Mouse (Mus musculus): Measurements from ENCODE around the gene Elmo2.

The Elmo2 gene

DNA sequence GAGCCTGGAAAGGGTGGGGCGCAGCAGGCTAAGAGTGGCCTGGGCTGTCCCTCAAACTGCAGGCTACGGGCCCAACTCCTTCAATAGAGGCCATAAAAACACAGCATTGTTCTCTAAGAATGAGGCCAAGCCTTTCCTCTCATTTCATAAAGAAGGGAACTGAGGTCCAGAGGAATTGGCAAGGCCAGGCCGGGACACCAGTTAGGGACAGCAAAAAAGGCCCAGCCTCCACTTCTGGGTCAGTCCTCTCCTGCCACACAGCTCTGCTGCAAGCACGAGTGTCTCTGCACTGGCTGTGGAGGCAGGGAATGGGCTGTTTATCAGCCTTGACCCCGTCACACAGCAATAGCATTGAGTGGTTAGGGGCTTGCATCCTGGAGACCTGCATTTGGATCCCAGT lies 2.8 kb downstream of the Elmo2 start:
- DNase-seq (ENCODE audit: low read depth): no peak

DNA sequence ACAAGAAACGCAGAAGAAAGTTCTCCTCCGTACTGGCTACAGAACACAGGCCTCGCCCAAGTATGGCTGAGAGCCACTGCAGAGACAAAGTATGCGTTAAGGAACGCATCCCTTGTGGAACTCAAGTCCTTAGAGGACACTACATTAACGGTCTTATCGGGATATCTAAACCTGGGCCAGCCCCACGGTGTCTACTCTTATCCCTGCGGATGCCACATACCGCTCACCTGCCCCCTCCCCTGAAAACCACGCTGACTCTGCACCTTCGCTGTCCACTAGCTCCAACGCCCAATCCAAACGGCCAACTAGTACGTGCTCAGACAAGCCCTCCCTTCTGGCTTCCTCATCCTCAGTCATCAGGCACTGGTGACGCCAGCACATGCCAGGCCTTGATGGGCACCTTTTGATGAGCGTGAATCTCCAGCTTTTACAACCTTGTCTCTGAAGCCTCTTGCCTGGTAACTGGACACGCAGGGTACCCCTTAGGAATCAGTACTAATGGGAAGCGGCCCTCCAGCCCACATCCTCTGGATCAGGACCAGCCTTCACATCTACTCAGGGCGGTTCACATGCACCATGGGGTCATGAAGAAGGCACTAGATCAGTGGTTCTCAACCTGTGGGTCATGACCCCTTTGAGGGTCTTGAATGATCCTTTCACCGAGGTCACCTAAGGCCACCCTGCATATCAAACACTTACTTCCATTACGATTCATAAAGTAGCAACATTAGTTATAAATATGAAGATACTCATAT lies 4.1 kb downstream of the Elmo2 start:
- no peak for DNase-seq (ENCODE audit: low read depth)

DNA sequence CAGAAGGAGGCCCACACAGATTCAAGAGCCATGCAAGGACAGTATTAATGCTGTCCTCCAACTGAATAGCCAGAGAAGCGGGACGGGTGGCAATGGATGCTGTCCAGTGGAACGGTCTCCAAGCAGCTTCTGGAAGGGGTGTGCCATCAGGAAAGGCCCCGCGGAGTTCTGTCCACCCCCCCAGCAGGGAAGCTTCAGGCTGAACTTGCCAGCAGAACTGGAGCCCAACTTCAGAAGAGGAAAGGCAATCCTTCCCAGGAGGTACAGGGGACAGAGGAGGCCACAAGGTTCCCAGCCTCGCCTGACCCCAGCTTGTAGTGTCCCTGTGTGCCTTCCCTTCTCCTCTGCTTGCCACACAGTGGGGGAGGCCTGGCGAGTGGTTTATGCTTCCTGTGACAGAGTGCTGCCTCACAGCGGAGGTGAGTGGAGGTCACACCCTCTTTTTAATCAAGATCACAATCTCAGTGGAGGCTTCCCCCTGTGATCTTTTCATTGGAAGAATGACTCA lies 4.8 kb downstream of the Elmo2 start:
- no peak for DNase-seq (ENCODE audit: low read depth)

DNA sequence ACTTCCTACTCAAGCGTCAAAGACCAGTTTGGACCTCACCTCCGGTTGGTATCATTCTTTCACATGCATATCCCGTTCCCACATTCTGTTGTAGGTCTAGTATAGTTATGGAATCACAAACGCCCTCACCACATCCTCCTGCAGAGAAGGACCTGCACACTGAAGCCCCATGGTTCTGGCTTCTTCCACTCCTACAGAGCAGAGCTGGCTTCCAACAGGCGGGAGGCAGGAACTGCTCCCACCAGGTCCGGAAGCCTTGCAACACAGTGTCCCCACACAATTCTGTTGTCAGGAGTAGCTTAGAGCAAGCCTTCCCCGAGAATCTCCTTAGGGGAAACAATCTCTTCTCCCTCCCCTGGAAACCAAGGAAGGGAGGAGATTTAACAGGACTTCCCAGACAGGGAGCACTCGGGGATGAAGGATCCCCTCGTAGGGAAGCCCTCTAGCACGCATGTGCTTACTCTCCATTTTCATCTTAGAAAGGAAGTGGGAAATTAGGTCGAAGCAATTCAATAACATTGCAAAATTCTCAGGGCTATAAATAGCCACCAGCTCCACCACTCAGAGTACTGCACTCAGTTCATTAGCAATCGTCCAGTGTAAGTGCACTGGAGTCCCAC lies 5.6 kb downstream of the Elmo2 start:
- DNase-seq (ENCODE audit: low read depth): no peak

DNA sequence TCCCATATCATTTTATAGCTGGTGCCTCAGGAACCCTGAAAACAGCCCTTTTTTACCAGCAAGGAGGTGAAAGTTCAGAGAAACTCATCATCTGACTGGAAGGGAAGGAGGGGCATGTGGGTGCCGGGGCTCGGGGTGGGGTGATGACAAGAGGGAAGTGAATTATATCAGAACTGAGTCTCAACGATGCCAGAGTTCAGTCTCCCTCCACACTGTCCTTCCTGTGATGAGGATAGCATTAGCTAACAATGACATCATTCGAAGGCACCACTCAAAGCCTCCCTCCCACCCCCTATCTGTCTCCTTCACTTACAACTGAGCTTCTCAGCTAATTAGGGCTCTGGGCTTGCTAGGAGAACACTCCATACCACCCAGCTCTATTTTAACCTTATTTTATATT lies 6.8 kb downstream of the Elmo2 start:
- DNase-seq (ENCODE audit: low read depth): no peak

DNA sequence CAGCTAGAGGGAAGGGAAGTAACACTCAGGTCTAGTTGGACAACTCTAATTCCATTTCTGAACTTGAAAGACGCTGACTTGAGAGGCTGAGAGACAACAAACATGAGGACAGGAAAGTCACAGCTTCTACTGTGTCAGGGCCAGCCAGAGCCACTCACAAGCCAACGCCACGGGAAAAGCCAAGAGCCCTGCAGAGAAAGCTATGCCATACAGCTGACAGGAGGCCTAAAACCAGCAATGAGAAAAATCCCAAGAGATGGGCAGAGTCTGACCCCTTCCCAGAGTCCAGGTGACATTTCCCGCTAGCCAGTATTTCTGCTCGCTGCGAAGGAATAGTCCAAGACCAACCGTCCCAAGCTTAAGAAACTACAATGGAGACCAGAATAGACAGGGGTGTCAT lies 7.3 kb downstream of the Elmo2 start:
- no peak for DNase-seq (ENCODE audit: low read depth)

DNA sequence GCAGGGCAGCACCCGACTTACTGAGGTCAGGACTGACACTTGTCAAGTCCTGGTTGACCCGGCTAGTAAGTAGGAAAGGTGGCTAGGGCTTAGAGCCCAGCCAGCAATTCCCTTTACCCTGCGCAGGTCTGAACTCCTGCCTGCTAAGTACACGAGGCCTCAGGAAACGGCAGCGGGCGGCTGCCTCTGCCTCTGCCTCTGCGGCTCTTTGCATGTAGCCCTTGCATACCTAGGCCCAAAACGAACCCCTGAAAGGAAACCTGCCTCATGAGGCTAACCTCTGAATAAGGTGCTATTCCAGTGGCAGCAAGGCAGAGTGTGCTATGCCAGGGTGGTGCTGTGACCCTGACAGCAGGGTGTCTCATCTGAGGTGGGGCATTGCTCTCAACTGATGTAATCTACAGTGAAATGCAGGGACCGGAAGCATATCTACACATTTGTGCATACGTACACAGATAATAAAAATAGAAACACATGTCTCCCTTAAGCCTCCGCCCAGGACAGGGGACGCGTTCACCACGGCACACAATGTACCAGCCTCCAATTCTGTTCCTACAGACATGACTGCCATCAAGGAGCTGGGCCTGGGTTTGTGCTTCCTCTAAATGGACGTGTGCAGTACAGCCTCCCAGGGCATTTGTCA lies 8.5 kb downstream of the Elmo2 start:
- DNase-seq (ENCODE audit: low read depth): no peak

DNA sequence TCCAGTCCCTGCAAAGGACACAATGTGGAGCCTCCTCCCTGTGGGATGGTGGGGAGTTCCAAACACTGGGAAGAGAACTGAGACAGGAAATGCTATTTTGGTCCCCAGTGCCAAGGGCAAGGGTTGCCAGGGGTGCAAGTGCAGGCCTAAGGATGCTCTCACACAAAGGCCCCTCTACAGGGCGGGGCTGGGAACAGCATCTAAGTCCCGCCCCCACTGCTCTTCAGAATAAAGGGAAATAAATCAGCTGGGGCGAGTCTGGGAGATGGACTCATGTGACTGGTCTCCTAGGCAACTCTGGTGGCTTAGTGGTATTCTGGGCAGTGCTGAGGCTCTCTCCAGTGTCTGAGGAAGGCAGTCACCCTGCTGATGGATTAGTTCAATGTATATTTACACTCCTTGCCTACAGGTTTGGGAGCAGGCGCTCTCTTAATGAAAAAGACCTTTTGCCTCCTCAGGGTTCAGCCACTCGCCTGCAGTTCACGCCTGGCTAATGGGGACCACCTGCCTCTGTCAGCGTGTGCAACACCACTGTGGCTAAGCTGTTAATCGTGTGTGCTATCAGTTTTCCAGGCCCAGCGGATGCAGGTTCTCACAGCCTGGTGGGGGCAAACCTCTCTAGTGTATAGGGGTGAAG lies 9.3 kb downstream of the Elmo2 start:
- DNase-seq (ENCODE audit: low read depth): no peak

DNA sequence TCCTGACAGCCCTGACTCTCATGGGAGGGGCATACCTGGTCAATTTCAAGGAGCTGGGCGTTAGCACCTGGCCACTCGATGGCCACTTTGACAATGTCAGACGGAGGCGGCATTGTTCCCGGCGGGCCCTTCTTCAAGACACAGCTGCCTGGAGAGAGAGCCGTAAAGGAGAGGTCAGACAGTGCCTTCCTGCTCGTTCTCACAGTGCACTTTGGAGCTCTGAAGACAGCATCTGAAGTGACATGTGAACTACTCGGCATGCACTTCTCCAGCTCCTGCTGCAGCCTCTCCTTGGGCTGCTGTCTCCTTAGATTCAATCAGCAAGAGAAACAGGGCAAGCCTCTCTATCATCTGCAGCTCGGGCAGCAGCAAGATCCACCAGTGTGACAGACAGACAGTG lies 10.1 kb downstream of the Elmo2 start:
- no peak for DNase-seq (ENCODE audit: low read depth)

DNA sequence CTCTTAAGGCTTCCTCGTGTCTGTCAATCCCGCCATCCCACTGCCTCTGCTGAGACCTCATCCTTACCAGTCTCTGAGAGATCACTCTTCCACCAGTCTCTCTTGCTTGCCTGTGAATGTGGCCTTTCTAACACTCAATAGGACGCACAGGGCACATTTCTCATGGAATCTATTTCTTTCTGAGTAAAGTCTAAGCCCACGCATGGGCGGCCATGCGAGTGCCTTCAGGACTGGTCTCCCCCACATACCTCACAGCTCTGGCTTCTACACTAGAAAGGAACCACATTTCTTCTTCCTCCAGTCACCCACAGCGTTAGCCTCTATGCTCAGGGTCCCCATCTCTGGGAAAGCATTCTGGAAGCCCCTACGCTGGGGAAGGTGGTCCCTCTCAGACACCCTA lies 12.1 kb downstream of the Elmo2 start:
- DNase-seq (ENCODE audit: low read depth): no peak

DNA sequence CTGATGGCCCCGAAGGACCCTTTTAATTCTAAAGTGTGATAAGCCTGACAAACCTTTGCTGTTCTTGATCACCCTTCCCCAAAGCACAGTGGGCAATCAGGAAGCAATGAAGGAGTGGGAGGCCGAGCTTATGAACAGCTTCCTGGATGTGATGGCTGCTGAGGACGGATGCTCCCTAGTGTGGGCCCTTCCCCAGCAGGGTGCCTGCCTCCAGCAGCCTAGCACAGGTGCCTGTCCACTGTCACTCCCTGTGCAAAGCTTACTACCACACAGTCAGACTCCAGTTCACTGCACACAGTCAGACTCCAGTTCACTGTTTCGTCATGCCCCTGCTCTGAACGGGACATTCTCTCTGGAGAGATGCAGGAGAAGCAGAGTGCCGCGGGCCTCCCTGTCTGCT lies 13.9 kb downstream of the Elmo2 start:
- no peak for DNase-seq (ENCODE audit: low read depth)

DNA sequence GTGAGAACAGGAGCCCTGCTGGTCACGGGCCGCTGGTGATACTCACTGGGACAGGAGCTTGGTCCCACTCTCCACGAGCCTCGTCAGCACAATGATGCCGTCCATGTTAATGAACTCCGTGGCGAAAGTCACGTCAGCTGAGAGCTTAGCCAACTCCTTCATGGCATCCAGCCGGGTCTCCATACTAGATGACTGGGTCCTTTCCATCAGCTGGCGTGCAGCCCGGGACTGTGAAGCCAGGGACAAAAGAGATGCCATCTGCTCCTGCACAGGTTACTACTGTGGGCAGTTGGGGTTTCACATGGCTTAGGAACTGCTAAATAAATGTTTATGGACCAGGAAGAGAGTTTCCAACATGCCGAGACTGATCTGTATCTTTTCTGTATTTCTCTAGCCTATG lies 14.7 kb downstream of the Elmo2 start:
- DNase-seq (ENCODE audit: low read depth): no peak

DNA sequence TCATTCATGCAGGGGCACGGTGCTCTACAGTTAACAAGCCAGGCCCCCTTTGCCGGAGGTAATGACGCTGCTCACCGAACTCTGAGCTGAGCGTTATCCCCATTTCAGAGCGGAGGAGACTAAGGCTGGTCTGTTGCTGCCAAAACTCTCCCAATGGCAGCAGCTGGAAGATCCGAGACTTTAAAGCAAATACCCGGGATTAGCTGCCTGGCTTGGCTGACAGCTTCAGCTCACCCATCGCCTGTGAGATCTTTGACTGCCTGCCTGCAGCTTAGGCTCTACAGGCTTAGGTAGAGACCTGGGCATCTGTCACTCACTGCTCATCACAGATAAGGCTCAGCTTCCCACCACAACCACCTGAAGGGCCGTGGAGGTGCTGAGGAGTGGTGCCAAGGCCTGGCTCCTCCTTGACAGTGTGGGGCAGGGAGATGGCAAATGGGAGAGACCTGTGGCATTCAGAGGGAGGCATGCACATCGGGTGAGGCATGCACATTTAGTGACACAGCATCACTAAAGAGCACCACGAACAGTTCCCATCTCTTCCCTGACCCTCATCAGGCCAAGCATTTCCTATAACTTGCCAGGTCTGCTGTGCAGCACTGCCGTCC lies 15.4 kb downstream of the Elmo2 start:
- no peak for DNase-seq (ENCODE audit: low read depth)

DNA sequence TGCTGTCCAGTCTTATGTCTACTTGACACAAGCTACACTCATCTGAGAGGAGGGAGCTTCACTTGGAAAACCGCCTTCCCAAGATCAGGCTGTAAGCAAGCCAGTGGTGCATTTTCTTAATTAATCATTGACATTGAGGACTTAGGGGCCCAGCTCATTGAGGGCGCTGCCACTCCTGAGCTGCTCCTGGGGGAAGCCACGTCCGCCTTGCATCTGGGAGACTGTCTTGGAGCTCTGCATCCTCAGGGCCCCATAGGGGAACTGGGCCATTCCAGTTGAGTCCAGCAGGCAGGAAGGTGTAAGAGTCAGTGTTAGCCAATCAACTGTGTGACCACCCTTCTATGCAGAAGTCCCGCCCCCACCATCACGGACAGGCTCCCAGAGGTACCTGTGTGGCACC lies 18.5 kb downstream of the Elmo2 start:
- no peak for DNase-seq (ENCODE audit: low read depth)

DNA sequence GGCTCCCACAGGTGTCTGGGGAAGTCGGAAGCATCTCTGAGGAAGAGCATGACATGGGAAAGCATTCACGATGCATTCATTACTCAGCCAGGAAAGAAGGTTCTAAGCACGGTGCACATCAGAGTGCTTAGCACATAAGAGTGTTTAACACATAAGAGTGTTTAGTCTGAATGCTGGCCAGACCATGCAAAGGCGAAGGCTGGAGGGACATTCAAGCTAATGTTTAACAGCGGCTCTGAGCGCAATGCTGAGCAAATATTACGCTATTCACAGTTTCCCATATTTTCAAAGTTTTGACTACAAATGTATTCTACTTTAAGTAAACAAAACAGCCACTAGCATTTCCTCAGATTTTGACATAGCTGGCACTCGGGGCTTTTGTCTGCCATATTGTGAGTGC lies 20.8 kb downstream of the Elmo2 start:
- no peak for DNase-seq (ENCODE audit: low read depth)

DNA sequence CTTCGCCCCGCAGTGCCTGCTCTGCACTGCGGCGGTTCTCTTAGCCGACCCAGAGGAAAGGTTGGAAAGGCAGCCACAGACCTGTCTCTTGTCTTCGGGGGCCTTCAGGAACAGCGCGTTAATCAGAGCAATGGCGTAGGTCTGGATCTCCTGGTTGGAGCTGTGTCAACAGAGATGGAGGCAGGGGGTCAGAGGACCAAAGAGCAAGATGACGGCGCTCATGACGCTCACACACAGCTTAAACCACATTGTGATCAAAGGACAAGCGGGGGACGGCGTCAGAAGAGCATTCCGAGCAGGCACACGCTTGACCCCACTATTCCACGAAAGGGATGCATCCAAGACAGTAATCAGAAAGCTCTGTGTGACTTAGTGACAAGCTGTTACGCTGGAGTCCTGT lies 21.5 kb downstream of the Elmo2 start:
- DNase-seq (ENCODE audit: low read depth): no peak

DNA sequence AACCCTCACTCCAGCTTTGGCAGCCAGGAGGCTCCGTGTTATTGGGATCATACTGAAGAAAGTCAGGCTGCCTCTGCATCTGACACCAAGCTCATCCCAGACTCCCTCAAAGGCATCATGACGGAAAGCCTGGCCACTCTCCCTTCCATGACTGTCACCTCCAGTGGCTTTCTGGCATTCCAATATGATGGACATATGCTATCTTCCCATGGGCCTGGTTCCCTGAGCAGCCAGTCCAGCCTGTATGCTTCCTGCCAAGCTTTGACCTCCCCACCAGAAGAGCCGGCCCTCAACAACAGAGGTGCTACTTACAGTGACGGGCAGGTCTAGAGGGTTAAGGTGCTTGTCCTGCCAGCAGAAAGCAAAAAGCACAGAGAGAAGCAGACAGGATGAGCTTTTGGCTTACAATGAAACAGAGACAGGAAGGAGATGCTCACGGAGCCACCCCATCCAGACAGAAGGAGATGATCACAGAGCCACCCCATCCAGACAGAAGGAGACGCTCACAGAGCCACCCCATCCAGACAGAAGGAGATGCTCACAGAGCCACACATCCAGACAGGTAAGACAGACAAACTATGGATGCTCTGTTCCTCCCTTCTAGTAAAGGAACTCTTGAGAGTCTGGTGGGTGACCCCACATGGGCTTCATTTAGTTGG lies 22.8 kb downstream of the Elmo2 start:
- no peak for DNase-seq (ENCODE audit: low read depth)

DNA sequence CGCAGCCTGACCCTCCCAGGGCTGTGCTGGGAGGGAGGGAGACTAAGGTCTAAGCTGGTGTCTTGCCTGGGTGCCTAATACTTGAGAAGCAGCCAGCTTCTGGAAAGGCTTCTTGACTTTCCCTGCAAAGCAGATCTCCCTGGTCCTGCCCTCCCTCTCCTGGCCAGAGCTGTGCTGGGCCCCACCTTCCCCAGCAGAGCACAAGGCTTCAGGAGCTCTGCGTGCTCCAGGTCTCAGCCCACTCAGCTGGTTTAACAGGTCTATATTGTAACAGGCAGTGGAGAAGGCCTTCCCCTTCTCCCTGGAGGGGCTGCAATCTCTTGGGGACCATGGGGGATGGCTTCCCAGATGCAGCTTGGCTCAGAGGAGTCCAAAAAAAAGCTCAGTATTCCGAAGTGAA lies 24.9 kb downstream of the Elmo2 start:
- no peak for DNase-seq (ENCODE audit: low read depth)

DNA sequence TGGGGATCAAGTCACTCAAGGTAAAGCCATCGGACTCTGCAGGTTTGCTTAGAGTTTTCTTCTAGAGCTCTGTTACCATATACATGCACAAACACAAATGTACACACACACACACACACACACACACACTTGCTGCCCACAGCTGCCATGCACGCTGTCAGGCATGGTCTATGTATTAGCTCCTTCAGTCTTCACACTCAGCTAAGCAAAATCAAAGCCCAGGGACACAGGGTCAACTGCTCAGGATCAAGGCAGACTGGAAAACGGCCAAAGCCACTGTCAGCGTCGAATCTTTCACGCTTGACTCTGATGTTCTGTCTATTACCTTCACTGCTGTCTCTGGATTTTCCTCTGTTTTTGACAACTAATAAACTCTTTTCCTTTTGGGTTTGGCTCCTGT lies 25.4 kb downstream of the Elmo2 start:
- DNase-seq (ENCODE audit: low read depth): no peak

DNA sequence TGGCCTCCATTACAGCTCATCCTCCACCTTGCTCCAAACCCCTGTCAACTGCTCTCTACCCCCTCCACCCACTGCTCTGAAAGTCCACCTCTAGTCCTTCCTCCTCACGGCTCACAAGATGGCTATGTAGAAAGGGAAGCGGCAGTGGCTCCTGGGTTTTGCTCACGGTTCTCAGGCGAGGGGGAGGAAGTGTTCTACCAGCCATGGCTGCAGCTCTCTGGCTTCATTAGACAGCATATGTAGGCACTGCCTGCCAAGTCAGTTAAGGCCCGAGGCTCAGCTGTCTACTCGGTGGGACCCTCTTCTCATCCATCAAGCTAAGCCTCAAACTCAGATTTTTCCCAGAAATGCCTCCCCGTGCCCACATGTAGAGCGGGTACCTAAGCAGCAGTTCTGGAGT lies 25.9 kb downstream of the Elmo2 start:
- DNase-seq (ENCODE audit: low read depth): no peak

DNA sequence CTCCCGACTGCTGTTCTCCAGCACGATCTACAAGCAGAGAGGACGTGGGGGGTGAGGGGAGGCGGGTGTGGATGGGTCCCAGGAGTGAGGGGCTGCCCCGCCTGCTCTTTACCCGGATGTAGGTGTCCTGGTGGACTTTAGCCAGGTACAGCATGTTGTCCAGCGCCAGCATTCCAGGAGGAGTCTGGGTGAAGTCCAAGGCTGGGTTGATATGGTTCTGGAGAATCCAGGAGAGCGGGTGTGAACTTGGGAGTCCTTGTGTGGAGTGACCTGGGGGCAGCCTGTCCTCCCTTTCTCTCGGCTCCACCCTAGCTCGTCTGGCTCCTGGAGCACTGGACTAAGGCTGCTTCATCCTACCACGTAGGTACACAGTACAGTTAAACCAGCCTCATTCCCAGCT lies 28.9 kb downstream of the Elmo2 start:
- DNase-seq (ENCODE audit: low read depth): no peak

DNA sequence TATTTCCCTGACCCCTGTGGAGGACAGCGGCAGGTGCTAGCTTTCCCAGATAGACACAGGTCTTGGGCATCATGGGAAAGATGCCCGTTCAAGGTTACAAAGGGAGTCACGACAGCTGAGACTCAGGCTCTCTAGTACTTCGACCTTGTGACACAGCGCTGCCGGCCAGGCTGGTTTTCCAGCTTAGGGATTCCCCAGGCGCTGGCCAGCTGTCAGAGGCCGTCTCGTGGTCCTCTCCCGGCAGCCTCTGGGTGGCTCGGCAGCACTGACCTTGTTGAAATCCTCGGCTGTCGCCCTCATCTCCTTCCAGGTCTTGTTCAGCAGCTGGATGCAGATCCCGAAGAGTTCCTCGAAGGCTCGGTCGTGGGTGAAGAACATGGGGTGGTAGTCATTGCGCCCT lies 29.7 kb downstream of the Elmo2 start:
- DNase-seq (ENCODE audit: low read depth): no peak
